Mouse (Mus musculus): ENCODE data around the gene Pthlh. TPM values are rescaled to one million over a fixed set of nuclear protein-coding genes. Genes with fewer than 3 reads are reported as not detected.
A peak's percentile ranks its signal among the peaks of the same experiment; 100 is the strongest.
"Not testable (repeated sequence)": the region's sequence is repeated elsewhere in the genome, so short reads cannot be mapped to it uniquely, and the experiment has no call there.

Pthlh gene
- 1.3 TPM in 2 replicates for polyA plus RNA-seq (2015; fragmentation: Nextera tagmentation; extraction: Ambion mirVana)

GRCm38 (mm10) chr6:147263587-147264565 lies at the start of gene Pthlh:
Gene Pthlh, minus strand, starts transcription at chr6:147264183.
- ATAC-seq (ENCODE audit: low FRiP score, low TSS enrichment): peak; percentile 93
- peak within 1 kb of the TSS; percentile 91 for H3K4me2 ChIP-seq (replicated peaks; ENCODE audit: low read depth, low read length)
- peak within 1 kb of the TSS; percentile 50 for H3K4me3 ChIP-seq (ENCODE audit: low read length)
- no peaks in the 10 kb centered on the region for H3K9me3 ChIP-seq (ENCODE audit: low read length)
- WGBS: under 1% methylated on average over 67 of the region's 68 CpGs
- H3K4me1 ChIP-seq (ENCODE audit: insufficient read depth, low read length): peaks cover 8% of the 10 kb centered on the region; the same call in 1 of the 2 replicates
- H3K36me3 ChIP-seq (ENCODE audit: insufficient read depth, low read length): no peaks in the 10 kb centered on the region
- no peak within 1 kb of the TSS for H3K27ac ChIP-seq (ENCODE audit: low read length)
- H3K9ac ChIP-seq (replicated peaks; ENCODE audit: low read length): peak within 1 kb of the TSS; percentile 56
- H3K27me3 ChIP-seq (ENCODE audit: insufficient read depth, low read length): peaks cover 55% of the 10 kb centered on the region

GRCm38 (mm10) chr6:147313331-147313730 lies 49.3 kb upstream of the Pthlh start:
- H3K36me3 ChIP-seq (ENCODE audit: insufficient read depth, low read length): no peaks in the 10 kb centered on the region

GRCm38 (mm10) chr6:147310435-147310978 lies 46.5 kb upstream of the Pthlh start:
- H3K36me3 ChIP-seq (ENCODE audit: insufficient read depth, low read length): no peaks in the 10 kb centered on the region
- H3K9ac ChIP-seq (replicated peaks; ENCODE audit: low read length): no peak overlapping the region
- H3K4me1 ChIP-seq (ENCODE audit: insufficient read depth, low read length): no peaks in the 10 kb centered on the region
- H3K4me3 ChIP-seq (ENCODE audit: low read length): no peak overlapping the region
- ATAC-seq (ENCODE audit: low FRiP score, low TSS enrichment): no peak
- H3K4me2 ChIP-seq (replicated peaks; ENCODE audit: low read depth, low read length): no peak overlapping the region
- 83% methylated on average over 7 of the region's 7 CpGs for WGBS
- no peaks in the 10 kb centered on the region for H3K9me3 ChIP-seq (ENCODE audit: low read length)
- no peaks in the 10 kb centered on the region for H3K27me3 ChIP-seq (ENCODE audit: insufficient read depth, low read length)
- H3K27ac ChIP-seq (ENCODE audit: low read length): no peak overlapping the region

More at GRCm38 (mm10) chr6:147313331-147313730, 49.3 kb upstream of the Pthlh start:
- peak; percentile 64; the same call in 1 of the 2 replicates for ATAC-seq (ENCODE audit: low FRiP score, low TSS enrichment)
- Histone ChIP-seq H3K4me3 (ENCODE audit: low read length) (no peak overlapping the region), H3K9ac (replicated peaks; ENCODE audit: low read length) (no peak overlapping the region), H3K4me2 (replicated peaks; ENCODE audit: low read depth, low read length) (no peak overlapping the region), H3K27me3 (ENCODE audit: insufficient read depth, low read length) (no peaks in the 10 kb centered on the region), H3K9me3 (ENCODE audit: low read length) (no peaks in the 10 kb centered on the region), H3K27ac (ENCODE audit: low read length) (no peak overlapping the region), H3K4me1 (ENCODE audit: insufficient read depth, low read length) (no peaks in the 10 kb centered on the region)

GRCm38 (mm10) chr6:147310035-147310434 lies 46.1 kb upstream of the Pthlh start:
- H3K36me3 ChIP-seq (ENCODE audit: insufficient read depth, low read length): no peaks in the 10 kb centered on the region
- no peak overlapping the region for H3K4me2 ChIP-seq (replicated peaks; ENCODE audit: low read depth, low read length)
- H3K4me3 ChIP-seq (ENCODE audit: low read length): no peak overlapping the region
- H3K9me3 ChIP-seq (ENCODE audit: low read length): no peaks in the 10 kb centered on the region
- no peaks in the 10 kb centered on the region for H3K4me1 ChIP-seq (ENCODE audit: insufficient read depth, low read length)
- no peak overlapping the region for H3K9ac ChIP-seq (replicated peaks; ENCODE audit: low read length)
- H3K27me3 ChIP-seq (ENCODE audit: insufficient read depth, low read length): no peaks in the 10 kb centered on the region
- WGBS: 92% methylated on average over 4 of the region's 4 CpGs
- no peak for ATAC-seq (ENCODE audit: low FRiP score, low TSS enrichment)
- no peak overlapping the region for H3K27ac ChIP-seq (ENCODE audit: low read length)

GRCm38 (mm10) chr6:147304236-147304635 lies 40.3 kb upstream of the Pthlh start:
- not testable (repeated sequence) for ATAC-seq (ENCODE audit: low FRiP score, low TSS enrichment); H3K36me3 ChIP-seq (ENCODE audit: insufficient read depth, low read length); H3K27me3 ChIP-seq (ENCODE audit: insufficient read depth, low read length); H3K4me1 ChIP-seq (ENCODE audit: insufficient read depth, low read length); H3K9ac ChIP-seq (replicated peaks; ENCODE audit: low read length); H3K4me2 ChIP-seq (replicated peaks; ENCODE audit: low read depth, low read length); H3K4me3 ChIP-seq (ENCODE audit: low read length); H3K9me3 ChIP-seq (ENCODE audit: low read length); H3K27ac ChIP-seq (ENCODE audit: low read length)
- 69% methylated on average over 4 of the region's 9 CpGs for WGBS

GRCm38 (mm10) chr6:147299607-147300006 lies 35.6 kb upstream of the Pthlh start:
- Histone ChIP-seq H3K4me1 (ENCODE audit: insufficient read depth, low read length) (no peaks in the 10 kb centered on the region), H3K4me3 (ENCODE audit: low read length) (no peak overlapping the region), H3K36me3 (ENCODE audit: insufficient read depth, low read length) (no peaks in the 10 kb centered on the region), H3K27me3 (ENCODE audit: insufficient read depth, low read length) (no peaks in the 10 kb centered on the region), H3K9me3 (ENCODE audit: low read length) (no peaks in the 10 kb centered on the region), H3K4me2 (replicated peaks; ENCODE audit: low read depth, low read length) (no peak overlapping the region), H3K27ac (ENCODE audit: low read length) (no peak overlapping the region), H3K9ac (replicated peaks; ENCODE audit: low read length) (no peak overlapping the region)
- ATAC-seq (ENCODE audit: low FRiP score, low TSS enrichment): no peak
- WGBS: 82% methylated on average over 5 of the region's 5 CpGs

- no peak overlapping the region for H3K27ac ChIP-seq (ENCODE audit: low read length)
- no peaks in the 10 kb centered on the region for H3K4me1 ChIP-seq (ENCODE audit: insufficient read depth, low read length)
- ATAC-seq (ENCODE audit: low FRiP score, low TSS enrichment): no peak
- H3K4me2 ChIP-seq (replicated peaks; ENCODE audit: low read depth, low read length): no peak overlapping the region
- 52% methylated on average over 5 of the region's 5 CpGs for WGBS
- H3K4me3 ChIP-seq (ENCODE audit: low read length): no peak overlapping the region
- no peaks in the 10 kb centered on the region for H3K36me3 ChIP-seq (ENCODE audit: insufficient read depth, low read length)
- no peaks in the 10 kb centered on the region for H3K27me3 ChIP-seq (ENCODE audit: insufficient read depth, low read length)
- peaks cover 5% of the 10 kb centered on the region for H3K9me3 ChIP-seq (ENCODE audit: low read length)
- no peak overlapping the region for H3K9ac ChIP-seq (replicated peaks; ENCODE audit: low read length)
Measured at GRCm38 (mm10) chr6:147279309-147279708, 15.3 kb upstream of the Pthlh start.

- no peaks in the 10 kb centered on the region for H3K9me3 ChIP-seq (ENCODE audit: low read length)
- H3K36me3 ChIP-seq (ENCODE audit: insufficient read depth, low read length): no peaks in the 10 kb centered on the region
- no peak overlapping the region for H3K4me3 ChIP-seq (ENCODE audit: low read length)
- 2% methylated on average over 19 of the region's 19 CpGs for WGBS
- H3K27ac ChIP-seq (ENCODE audit: low read length): no peak overlapping the region
- H3K9ac ChIP-seq (replicated peaks; ENCODE audit: low read length): no peak overlapping the region
- peaks cover 36% of the 10 kb centered on the region for H3K27me3 ChIP-seq (ENCODE audit: insufficient read depth, low read length)
- 0 out of 2 replicates have a peak, but pooled peaks cover 4% of the 10 kb centered on the region for H3K4me1 ChIP-seq (ENCODE audit: insufficient read depth, low read length)
- H3K4me2 ChIP-seq (replicated peaks; ENCODE audit: low read depth, low read length): no peak overlapping the region
- ATAC-seq (ENCODE audit: low FRiP score, low TSS enrichment): peak; percentile 77
Measured at GRCm38 (mm10) chr6:147268143-147268790, 4.3 kb upstream of the Pthlh start.

GRCm38 (mm10) chr6:147266466-147266865 lies 2.5 kb upstream of the Pthlh start:
- WGBS: 83% methylated on average over 6 of the region's 6 CpGs
- no peak overlapping the region for H3K9ac ChIP-seq (replicated peaks; ENCODE audit: low read length)
- H3K4me2 ChIP-seq (replicated peaks; ENCODE audit: low read depth, low read length): no peak overlapping the region
- peaks cover 8% of the 10 kb centered on the region; the same call in 1 of the 2 replicates for H3K4me1 ChIP-seq (ENCODE audit: insufficient read depth, low read length)
- peaks cover 49% of the 10 kb centered on the region for H3K27me3 ChIP-seq (ENCODE audit: insufficient read depth, low read length)
- H3K4me3 ChIP-seq (ENCODE audit: low read length): no peak overlapping the region
- H3K9me3 ChIP-seq (ENCODE audit: low read length): no peaks in the 10 kb centered on the region
- ATAC-seq (ENCODE audit: low FRiP score, low TSS enrichment): no peak
- no peaks in the 10 kb centered on the region for H3K36me3 ChIP-seq (ENCODE audit: insufficient read depth, low read length)
- no peak overlapping the region for H3K27ac ChIP-seq (ENCODE audit: low read length)
